Mouse (Mus musculus): ENCODE results near the gene Gulp1.

DNA sequence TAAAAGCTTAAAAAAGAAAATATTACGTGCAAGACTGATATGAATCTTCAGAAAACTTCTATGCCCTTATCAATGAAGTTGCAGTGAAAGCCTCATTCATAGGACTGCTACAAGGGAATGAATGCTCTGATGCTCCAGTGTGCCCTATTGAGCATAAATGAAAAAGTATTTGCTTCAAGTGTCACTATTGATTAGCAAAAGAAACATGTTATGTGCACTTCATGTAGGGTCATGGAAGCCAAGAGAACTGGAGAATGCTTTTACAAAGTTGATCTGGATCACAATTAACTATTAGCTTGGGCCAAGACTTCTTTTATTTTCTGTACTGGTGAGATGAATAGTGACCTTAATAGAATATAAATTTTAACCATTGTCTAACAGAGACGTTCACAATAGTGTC is 47.0 kb downstream of the Gulp1 start:
- no peak for TF ChIP-seq CTCF (IDR thresholded peaks at IDR 0.05; ENCODE audit: extremely low read depth, insufficient read depth, low read length)
- no peak for TF ChIP-seq POLR2A (IDR thresholded peaks at IDR 0.05; ENCODE audit: extremely low read depth, insufficient read depth, low read length)
